Mouse (Mus musculus) urinary bladder, adult 2 months (tissue): ENCODE measurements around the gene Crtc3. TPM values are rescaled to one million over a fixed set of nuclear protein-coding genes. Genes with fewer than 3 reads are reported as not detected.
A peak's percentile ranks its signal among the peaks of the same experiment; 100 is the strongest.

Source experiments
- DNase-seq: peaks from one replicate; pipeline ENCODE4 v3.0.0; 2022; ENCODE audit warnings: low spot score
- polyA plus RNA-seq: library from polyadenylated mRNA; depleted of rRNA; stranded (reverse); fragments of >200 nt; gene quantifications from 2 replicates; pipeline ENCODE4 v1.2.3, GENCODE M21; 2012; rRNA removed

Gene Crtc3
- polyA plus RNA-seq = 12.0 and 16.4 TPM in 2 replicates

- DNase-seq = peak; percentile 79
Measured at GRCm38 (mm10) chr7:80688556-80689220, at the start of gene Crtc3. Gene Crtc3 (minus strand): TSS chr7:80688877.

DNA sequence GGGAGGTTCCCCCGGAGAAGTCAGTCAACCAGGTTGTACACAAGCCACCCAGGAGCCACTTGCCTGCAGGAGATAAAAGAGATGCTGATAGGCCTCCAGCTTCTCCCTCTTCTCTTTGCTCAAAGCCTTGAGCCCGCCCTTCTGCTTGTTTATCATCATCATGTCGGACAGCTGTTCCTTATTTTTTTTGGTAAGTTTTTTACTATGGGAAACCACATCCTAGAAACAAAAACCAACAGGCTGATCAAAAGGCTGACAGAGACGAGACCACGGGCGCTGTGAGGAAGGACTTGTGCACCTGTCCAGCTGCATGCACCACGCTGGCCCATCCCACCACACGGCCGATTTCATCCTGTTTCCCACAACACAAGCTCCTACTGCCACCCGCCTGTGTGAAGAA, 47.5 kb upstream of the Crtc3 start:
- no peak for DNase-seq

DNA sequence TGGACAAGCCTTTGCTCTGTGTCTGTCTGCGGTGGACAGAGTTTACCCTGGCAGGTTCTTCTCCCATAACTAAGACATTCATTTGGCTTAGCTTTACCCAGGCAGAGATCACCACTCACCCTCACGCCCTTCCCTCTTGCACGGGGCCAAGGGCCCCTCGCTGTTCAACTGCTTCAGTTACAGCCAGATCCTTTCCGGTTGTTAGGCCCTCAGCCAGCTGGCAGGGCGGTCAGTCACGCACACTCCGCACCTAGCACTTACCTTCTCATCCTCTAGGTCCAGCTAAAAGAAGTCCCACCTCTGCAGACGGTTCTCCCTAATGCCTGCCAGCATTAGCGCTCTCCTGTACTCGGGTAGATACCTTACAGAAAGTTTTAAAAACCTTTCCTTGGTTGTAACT, 44.3 kb upstream of the Crtc3 start:
- no peak for DNase-seq

GRCm38 (mm10) chr7:80729662-80730061, 41.0 kb upstream of the Crtc3 start:
- DNase-seq = peak; percentile 41

DNA sequence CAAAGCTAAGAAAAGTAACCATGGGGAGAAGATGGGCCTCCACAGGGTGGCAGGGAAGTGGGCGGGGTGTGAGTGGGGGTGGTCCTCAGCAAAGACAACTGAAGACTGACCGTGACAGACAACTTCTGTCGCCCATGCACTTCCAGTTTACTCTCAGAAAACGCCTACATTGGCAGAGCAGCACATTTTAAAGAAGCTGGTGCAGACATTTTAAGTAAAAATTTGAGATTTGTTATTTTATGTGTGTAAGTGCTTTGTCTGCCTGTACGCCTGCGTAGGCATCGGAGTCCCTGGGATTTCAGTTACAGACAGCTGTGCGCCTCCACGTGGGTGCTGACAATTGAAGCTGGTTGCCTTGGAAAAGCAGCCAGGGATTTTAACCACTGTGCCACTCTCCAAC, 32.4 kb upstream of the Crtc3 start:
- DNase-seq = no peak

GRCm38 (mm10) chr7:80719582-80719981, 30.9 kb upstream of the Crtc3 start:
- DNase-seq = no peak

- DNase-seq = no peak
Measured at GRCm38 (mm10) chr7:80719038-80719437, 30.4 kb upstream of the Crtc3 start.

DNA sequence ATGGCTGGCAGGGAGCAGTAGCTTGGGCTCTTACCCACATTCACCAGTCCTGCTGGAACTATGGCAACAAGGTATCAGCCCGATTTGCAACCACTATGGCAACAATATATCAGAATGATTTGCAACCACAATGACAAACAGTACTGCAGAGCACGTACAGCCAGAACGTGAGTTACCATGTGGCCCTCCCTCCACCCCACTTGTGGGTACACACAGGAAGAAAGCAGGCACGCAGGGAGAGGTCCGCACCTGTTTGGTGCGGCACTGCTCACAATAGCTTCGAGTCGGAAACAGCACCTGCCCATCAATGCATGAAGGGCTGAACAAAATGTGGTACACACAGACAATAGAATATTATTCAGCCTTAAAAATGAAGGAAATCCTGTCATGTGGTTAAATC, 29.8 kb upstream of the Crtc3 start:
- DNase-seq = no peak

GRCm38 (mm10) chr7:80716758-80717157, 28.1 kb upstream of the Crtc3 start:
- DNase-seq = no peak

GRCm38 (mm10) chr7:80715306-80715705, 26.6 kb upstream of the Crtc3 start:
- no peak for DNase-seq

- DNase-seq = no peak
Measured at GRCm38 (mm10) chr7:80711496-80711895, 22.8 kb upstream of the Crtc3 start.

DNA sequence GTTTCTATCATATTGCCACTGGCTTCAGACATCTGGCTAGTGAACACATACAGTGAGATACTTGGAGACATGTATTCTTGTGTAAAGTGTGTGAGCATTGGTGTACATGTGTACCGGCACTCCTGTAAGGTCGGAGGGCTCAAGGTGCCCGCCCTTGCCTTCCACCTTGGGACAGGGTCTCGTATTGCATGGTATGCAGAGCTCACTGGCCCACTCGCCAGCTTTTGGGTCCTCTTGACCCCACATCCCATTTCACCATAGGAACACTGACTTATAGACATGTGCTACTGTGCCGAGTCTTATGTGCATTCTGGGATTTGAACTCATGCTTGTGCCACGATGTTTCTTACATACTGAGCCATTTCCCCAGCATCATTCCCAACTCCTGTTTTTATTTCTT, 21.7 kb upstream of the Crtc3 start:
- no peak for DNase-seq

DNA sequence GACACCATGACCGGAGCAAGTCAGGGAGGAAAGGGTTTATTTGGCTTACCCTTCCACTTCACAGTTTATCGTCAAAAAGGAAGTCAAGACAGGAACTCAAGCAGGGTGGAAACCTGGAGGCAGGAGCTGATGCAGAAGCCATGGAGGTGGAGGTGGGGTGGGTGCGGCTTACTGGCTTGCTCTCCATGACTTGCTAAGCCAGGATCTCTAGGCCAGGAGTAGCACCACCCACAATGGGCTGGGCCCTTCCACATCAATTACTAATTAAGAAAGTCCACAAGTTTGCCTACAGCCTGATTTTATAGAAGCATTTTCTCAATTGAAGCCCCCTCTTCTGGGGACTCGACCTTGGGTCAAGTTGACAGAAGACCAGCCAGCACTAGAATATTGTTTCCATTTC, 15.4 kb upstream of the Crtc3 start:
- no peak for DNase-seq

GRCm38 (mm10) chr7:80702510-80702909, 13.8 kb upstream of the Crtc3 start:
- no peak for DNase-seq

DNA sequence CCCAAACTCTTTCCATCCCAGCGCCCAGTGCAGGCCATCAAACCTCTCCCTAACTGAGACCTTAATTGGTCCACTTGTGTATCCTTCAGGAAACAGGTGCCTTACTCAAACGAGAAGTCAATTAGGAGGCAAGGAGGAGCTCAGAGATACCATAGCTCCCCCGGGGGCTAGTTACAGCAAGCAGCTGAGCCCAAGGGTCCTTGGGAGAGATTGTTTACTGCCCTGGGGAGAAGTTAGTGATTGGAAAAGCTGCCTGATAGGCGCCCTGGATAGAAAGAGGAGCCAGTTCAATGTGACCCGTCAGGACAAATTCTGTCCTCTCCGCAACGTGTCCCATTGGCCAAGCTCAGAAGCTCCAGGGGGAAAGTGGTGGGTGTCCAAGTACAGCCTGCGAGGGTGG, 11.0 kb upstream of the Crtc3 start:
- DNase-seq = no peak

- no peak for DNase-seq
Measured at GRCm38 (mm10) chr7:80698940-80699339, 10.3 kb upstream of the Crtc3 start.

DNA sequence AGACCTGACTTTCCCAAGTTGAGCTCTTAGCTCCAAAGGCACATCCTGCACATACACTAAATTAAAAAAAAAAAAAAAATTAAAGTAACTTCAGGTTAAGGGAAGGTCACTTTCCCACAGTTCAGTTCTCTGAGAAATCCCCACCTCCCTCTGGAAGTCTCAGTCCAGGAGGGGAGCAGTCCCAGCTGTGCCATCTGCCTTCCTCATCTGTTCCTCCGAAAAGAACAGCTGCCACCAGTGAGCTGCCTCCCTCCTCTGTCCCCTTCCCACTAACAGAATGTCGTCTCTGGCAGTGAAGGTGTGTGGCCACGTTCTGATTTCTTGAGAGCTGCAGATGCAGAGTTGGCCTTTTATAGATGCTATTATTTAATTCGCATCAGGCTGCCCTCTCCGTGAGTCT, 9.2 kb upstream of the Crtc3 start:
- DNase-seq = no peak

DNA sequence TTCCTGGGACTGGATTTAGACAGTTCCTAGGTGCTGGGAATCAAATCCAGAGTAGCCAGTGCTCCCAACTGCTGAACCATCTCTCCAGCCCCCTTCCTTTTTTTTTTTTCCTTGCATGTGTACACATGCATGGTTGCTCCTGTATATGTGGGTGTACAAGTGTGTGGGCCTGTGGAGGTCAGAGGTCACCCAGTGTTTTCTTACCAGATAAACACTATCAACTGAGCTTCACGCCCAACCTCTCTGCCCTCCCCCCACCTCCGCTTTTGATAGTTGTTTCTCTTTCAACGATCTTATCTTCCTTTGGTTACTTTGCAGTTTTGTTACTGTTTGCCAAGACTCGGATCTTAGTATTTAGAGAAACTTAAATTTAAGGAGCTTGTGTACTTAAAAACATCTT, 8.2 kb upstream of the Crtc3 start:
- DNase-seq = no peak

GRCm38 (mm10) chr7:80696334-80696733, 7.7 kb upstream of the Crtc3 start:
- DNase-seq = no peak

DNA sequence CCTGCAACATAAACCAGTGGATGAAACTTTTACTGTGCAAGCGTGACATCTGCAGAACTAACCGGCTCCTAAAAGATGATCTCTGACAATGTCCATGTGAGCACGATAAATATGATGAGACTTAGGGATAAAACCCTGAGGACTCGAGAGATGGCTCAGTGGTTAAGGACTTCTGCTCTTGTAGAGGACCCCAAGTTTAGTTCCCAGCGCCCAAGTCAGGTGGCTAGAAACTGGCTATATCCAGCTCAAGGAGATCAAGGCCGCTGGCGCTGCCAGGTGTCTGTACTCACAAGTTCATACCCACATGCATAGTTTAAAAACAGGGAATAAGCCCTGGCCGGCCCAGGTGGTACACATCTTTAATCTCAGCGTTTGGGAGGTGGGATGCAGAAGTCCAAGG, 3.8 kb upstream of the Crtc3 start:
- no peak for DNase-seq

DNA sequence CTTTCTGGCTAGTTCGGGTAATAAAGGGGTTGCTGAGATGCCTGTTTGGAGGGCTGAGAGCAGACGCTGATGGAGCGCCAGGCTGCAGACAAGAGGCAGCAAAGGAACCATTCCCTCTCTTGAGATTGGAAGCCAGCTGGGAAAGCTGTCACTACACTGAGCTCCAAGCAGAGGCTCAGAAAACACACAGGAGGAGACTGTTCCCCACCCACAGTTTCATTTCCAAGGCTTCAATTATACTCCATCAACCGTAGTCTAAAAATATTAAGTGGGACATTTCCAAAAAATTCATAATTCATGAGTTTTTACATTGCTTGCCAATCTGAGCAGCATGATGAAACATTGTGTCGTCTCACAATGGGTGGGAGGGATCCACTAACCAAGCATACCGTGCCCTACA, 2.5 kb upstream of the Crtc3 start:
- DNase-seq = no peak

GRCm38 (mm10) chr7:80689221-80689591, 529 bp upstream of the Crtc3 start:
- DNase-seq = no peak

DNA sequence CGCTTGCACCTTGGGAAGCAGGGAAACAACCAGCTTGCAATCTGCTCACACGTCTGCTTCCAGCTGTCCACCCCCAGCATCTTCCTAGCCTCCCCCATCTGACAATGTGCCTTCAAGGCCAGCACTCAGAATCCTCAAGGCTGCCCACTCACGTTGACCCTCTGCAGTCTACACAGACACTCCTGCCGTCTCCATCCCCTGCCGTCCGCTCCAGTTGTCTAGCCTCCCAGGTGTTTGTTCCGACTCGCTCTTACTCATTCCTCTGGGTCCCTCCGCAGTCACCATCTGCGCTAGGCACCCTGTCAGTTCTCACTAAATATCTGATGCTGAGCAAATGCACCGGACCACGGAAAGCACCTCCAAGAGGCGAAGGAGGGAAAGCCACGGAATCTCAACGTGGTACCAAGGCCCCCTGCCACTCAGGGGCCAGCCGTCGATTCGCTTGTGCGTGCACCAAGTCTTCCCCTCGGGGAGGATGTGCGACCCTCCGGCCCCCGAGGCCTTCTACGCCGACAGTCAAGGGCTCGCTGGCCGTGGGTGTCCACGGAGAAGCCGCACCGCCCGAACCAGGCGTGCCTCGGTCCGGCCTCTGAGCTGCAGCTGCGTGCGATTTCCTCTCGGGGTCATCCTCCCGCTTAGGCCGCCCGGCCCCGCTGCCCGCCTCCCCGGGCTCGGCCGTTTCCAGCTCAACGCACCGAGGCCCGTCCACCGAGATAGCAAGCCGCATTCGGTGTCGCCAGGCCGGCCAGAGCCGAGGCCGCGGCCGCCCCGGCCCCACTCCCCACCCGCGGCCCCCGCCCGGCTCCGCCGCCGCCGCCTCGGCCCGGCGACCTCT, 739 bp downstream of the Crtc3 start:
- peak; percentile 64 for DNase-seq

DNA sequence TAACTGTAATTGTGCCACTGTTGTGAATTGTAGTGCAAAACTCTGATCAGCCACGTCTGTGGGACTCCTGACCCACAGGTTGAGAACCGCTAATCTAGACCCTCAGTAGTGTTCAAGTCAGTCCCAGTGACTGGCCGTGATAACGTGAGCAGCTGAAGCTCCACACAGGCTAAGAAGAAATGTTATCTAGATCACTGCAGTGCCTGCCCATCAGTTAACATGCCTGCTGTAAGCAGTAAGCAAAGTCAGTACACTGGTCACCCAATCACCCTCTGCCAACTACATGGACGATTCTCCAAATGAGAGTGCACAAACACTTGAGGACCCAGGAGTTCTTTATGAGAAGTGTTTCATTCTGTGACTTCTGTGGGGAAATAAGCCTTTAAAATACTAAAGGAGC, 3.0 kb downstream of the Crtc3 start:
- no peak for DNase-seq
